Mouse (Mus musculus) kidney, postnatal 4 days (tissue): Measurements from ENCODE around the gene Mad1l1.

Source experiments
- DNase-seq, 2 experiments: peaks; one replicate each; pipeline ENCODE4 v3.0.0; 2021; ENCODE audit warnings: mixed read lengths in 2 of 2

Mad1l1 gene

DNA sequence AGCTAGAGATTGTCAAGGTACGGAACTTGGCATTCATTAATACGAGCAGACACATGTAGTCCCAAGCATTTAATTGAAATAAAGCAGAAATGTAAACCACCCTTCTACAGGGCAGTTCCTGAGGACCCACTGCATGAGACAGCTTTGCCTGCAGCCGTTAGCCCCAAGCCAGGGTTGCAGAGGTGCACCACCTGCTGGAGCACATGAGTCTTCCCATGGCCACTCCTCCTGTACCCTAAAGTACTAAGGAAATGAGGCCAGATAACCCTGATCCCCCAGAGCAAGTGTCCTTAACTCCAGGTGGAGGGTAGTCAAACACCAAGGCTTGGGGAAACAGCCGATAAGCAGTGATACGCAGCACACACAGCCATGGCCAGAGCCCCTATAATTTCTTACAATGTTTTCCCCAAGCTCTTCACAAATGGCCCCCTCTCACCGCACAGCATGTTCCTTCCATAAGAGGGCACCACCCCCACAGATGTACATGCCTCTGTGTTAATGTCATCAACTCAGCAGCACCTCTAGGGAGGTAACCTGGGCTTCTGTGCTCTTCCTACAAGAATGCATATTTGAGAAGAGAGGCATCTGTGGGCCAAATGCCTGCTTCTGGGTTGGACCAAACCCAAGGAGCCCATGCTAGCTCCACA lies 283.6 kb downstream of the Mad1l1 start:
- no peak for DNase-seq

GRCm38 (mm10) chr5:140035641-140036040 lies 285.7 kb downstream of the Mad1l1 start:
- DNase-seq, result no peak

GRCm38 (mm10) chr5:140035025-140035330 lies 286.4 kb downstream of the Mad1l1 start:
- no peak for DNase-seq

- DNase-seq, result peak in 1 of 2 experiments; percentile 33
Measured at GRCm38 (mm10) chr5:140034300-140035024, 286.9 kb downstream of the Mad1l1 start.

GRCm38 (mm10) chr5:140026366-140026765 lies 295.0 kb downstream of the Mad1l1 start:
- DNase-seq, result no peak

DNA sequence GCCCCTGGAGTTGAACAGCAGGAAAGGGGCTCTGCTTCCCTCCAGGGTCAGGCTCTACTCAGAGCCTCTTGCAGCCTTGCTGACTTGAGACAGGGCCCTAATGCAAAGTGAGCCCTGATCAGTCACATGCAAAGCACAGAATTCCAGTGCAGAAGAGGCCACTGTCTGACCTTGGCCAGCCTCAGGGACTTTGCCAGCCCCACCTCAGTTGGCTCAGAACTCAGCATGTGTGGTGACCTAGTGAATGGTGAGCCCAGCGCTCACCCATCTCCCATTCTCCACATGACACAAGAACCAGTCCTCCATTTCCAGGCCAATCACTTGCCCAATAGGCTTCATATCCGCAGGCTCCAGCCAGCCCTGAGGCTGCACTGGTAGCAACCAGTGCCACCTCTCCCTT lies 296.1 kb downstream of the Mad1l1 start:
- no peak for DNase-seq

- DNase-seq, result peak; percentile 50 to 70
Measured at GRCm38 (mm10) chr5:140023941-140024500, 297.3 kb downstream of the Mad1l1 start.

GRCm38 (mm10) chr5:140022861-140023260 lies 298.5 kb downstream of the Mad1l1 start:
- no peak for DNase-seq

DNA sequence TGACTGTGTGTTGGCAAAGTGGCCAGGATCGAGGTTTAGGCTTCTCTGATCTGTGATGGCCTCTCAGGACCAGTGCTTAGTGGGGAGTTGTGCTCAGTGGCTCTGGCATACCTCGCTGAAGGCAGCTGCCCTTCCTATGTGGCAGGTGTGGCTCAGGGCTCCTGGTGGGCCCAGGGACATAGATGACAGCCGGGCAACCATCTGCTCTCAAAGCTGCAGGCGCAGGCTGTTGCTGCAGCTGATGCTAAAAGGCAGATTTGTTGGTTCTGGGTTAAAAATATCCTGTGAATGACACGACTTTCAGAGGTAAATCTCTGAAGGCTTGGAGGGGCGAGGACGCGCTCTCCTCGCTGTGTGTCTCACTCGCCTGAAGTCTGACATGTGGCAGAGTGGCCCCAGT lies 299.6 kb downstream of the Mad1l1 start:
- DNase-seq, result no peak

GRCm38 (mm10) chr5:140019616-140020015 lies 301.7 kb downstream of the Mad1l1 start:
- no peak for DNase-seq

DNA sequence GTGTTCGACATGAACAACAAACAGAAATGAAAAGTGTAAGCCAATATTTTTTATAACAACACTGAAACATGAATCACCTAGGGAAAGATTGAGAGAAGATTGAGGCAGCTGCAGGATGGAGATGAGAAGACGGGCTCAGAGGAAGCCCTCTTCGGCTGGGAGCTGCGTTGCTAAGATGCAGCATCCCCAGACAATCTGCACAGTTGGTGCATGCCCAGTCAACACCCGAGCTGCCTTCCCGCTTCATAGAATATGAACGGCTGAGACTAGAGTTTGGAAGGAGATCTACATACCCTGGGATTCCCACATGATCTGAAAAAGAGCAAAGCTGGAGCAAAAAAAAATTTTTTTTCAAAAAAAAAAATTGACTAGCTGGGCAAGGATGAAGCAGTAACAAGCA lies 302.6 kb downstream of the Mad1l1 start:
- DNase-seq, result no peak

DNA sequence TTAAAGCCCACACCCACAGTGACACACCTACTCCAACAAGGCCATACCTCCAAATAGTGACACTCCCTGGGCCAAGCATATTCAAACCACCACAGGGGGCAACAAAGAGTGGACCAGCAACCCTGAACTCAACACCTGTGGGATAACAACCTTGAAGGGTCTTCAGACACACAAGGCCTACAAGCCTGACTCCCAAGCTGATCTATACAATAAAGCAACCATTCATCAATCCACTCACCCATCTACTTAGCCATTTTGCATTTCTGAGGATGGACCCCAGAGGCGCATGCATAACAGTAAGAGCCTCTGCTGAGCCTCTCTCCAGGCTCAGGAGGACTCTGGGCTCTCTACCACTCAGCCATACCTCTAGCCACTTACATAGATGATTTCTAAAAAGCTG lies 304.5 kb downstream of the Mad1l1 start:
- no peak for DNase-seq

GRCm38 (mm10) chr5:140013652-140014051 lies 307.7 kb downstream of the Mad1l1 start:
- DNase-seq, result no peak

DNA sequence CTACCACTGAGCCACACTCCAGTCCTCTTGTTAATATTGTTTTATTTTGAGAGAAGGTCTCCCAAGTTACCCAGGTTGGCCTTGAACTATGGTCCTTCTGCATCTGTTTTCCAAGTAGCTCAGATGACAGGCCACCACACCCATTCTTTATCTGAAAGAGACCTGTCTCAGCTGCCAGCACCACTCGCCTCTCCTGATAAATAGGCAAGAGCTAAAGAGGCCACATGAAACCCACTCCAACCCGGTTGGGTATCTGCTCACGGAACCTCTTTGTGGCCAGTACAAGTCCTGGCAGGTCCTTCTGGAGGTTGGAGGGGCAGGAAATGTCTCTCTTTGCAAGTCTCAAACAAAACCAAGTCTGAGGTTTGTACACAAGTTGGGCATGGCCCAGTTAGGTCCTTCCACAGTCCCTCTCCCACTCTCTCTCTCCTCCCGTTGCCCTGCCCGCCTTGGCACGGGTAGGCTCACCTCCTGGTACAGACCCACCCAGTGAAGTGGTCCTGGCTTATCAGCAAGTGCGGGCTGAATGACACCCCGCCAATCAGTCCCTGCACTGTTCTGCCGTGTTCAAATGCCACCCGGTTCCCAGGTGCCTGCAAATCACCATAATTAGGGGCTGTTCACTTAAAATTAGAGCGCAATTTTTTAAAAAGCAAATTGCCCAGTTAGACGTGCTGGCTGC lies 308.9 kb downstream of the Mad1l1 start:
- DNase-seq, result no peak

- DNase-seq, result no peak
Measured at GRCm38 (mm10) chr5:140010405-140010804, 310.9 kb downstream of the Mad1l1 start.

GRCm38 (mm10) chr5:140009083-140009655 lies 312.2 kb downstream of the Mad1l1 start:
- no peak for DNase-seq

DNA sequence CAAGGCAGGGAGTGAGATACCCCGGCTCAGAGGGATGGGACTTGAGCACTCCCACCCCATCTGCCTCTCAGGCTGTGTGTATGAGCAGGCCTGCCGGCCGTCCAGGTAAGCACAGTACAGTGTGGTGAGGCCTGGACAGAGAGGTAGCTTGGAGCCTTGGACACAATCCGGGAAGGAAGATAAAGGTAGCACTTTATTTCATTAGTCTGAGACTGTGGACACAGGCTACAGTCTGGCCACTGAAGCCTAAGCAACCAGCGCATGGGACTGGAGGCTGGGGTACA lies 312.9 kb downstream of the Mad1l1 start:
- no peak for DNase-seq

DNA sequence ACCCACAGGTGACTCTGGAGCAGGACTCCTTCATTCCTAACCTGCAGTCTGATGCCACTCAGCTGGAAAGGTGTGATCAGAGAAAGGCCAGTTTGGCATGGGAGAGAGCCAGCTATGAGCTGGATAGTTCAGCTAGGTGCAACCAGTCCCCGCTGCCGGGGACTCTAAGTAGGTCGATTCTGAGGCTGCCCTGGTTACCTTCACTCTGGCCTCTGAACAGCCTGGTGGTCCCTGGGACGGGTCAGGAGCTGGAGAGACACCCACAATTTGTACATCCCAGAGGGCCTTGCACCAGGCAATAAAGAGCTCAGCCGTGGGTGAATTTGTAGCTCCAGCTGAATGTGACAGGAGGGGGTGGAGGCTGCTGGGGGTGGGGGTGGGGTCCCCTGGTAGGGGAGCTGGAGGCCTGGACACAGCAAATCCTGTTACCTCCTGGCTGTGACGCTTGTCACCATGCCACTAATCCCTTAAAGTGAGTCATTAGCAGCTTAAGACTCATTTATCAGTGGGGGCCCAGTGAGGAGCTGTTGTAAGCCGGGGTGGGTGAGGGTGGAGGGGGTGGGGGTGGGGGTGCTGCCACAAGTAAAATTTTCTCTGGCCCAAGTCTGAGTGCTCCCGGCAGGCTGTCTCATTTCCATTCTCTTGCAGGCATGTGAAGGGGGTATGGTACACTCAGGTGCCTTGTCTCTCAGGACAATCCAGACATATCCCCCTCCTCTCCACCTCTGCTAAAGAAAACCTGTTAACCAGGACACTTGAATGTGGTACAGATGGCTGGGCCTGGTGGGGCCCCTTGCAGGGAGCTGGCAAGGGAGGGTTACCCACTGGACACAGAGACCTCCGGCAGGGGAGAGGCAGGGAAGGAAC lies 313.5 kb downstream of the Mad1l1 start:
- no peak for DNase-seq

GRCm38 (mm10) chr5:140006861-140007260 lies 314.5 kb downstream of the Mad1l1 start:
- DNase-seq, result no peak

DNA sequence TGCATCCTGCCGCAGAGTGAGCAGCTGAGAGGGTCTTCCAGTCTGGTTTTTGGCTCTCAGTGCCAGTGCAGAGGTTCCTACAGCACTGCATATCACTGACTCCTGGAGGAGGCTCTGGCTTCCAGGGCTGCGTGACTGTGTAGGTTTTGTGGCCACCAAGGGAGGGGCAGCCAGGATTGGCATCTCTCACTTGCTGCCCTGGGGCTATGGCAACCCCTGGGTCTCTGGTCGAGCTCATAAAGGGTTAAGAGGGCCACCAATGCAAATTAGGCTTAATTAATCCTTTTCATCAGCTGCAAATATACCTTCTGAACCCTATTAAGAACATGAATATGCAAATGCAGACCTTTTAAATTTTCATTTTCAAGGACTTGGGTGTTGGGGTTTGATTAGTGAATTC lies 318.8 kb downstream of the Mad1l1 start:
- DNase-seq, result no peak

GRCm38 (mm10) chr5:139998916-139999315 lies 322.4 kb downstream of the Mad1l1 start:
- DNase-seq, result peak; percentile 31 to 38

GRCm38 (mm10) chr5:139998321-139998720 lies 323.0 kb downstream of the Mad1l1 start:
- peak; percentile 83 to 87 for DNase-seq

DNA sequence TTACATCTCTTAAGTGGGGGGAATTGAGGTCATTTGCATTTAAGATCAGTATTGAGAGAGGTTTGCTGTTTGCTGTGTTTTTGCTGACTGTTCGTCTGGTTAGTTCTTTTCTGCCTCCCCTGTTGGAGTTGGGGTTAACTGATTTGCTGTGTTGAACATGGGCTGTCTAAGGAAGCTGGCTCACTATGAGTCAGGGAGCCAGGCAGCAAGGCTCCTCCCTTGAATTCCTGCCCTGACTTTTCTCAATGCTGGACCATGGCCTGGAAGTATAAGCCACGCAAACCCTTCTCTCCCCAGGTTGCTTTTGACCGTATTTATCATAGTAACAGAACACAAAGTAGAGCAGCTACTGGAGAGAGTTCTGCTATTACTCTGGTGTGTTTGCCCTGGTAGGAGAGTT lies 329.8 kb downstream of the Mad1l1 start:
- no peak for DNase-seq
